Mouse (Mus musculus) MEL (cell line): Measurements from ENCODE around the gene Klhdc3. TPM values are rescaled to one million over a fixed set of nuclear protein-coding genes. Genes with fewer than 3 reads are reported as not detected.

Experiments
- DNase-seq: peaks from one replicate; pipeline ENCODE4 v3.0.0; 2011; ENCODE audit warnings: low read depth, low spot score
- H3K27ac ChIP-seq: 2 replicates; pipeline ENCODE4 v1.5.1; 2012; ENCODE audit warnings: low read depth, mild to moderate bottlenecking, control low read depth, low read length, moderate library complexity; ENCODE audit not compliant: control insufficient read depth
- H3K27me3 ChIP-seq, 2 experiments: fragments of 150-350 bp in 1 of 2; sonication (generic) in 1 of 2; 2 replicates each; pipeline ENCODE4 v1.6.1; 2012; ENCODE audit warnings: low read length in 2 of 2, mild to moderate bottlenecking in 2 of 2, improper control_type of control experiment in 1 of 2, moderate library complexity in 1 of 2; ENCODE audit not compliant: insufficient read depth in 2 of 2, control insufficient read depth in 1 of 2
- H3K36me3 ChIP-seq, 2 experiments: 2 replicates each; pipeline ENCODE4 v1.6.1; 2012 to 2014; ENCODE audit warnings: low read length in 2 of 2, improper control_type of control experiment in 1 of 2, inconsistent platforms in 1 of 2, mild to moderate bottlenecking in 1 of 2; ENCODE audit not compliant: insufficient read depth in 2 of 2, control insufficient read depth in 1 of 2
- H3K4me1 ChIP-seq, 2 experiments: fragments of 150-350 bp in 1 of 2; sonication (generic) in 1 of 2; 2 replicates each; pipeline ENCODE4 v1.6.1; 2012; ENCODE audit warnings: low read length in 2 of 2, improper control_type of control experiment in 1 of 2, mild to moderate bottlenecking in 1 of 2; ENCODE audit not compliant: insufficient read depth in 2 of 2, control insufficient read depth in 1 of 2
- H3K4me3 ChIP-seq, 2 experiments: fragments of 150-350 bp in 1 of 2; sonication (generic) in 1 of 2; 2 replicates each; pipeline ENCODE4 v1.5.1; 2012; ENCODE audit warnings: low read depth in 2 of 2, low read length in 2 of 2, mild to moderate bottlenecking in 2 of 2, moderate library complexity in 2 of 2, control low read depth in 1 of 2, improper control_type of control experiment in 1 of 2; ENCODE audit not compliant: control insufficient read depth in 1 of 2, insufficient read depth in 1 of 2
- H3K79me2 ChIP-seq: 2 replicates; pipeline ENCODE4 v1.6.1; 2012; ENCODE audit warnings: mild to moderate bottlenecking, low read length, moderate library complexity; ENCODE audit not compliant: control insufficient read depth, poor library complexity, insufficient read depth
- H3K9ac ChIP-seq: 2 replicates; pipeline ENCODE4 v1.6.1; 2012; ENCODE audit warnings: low read depth, mild to moderate bottlenecking, control low read depth, low read length, moderate library complexity; ENCODE audit not compliant: control insufficient read depth, poor library complexity, severe bottlenecking
- H3K9me3 ChIP-seq: fragments of 150-350 bp; sonication (generic); replicated peaks from 2 replicates; pipeline ENCODE4 v1.6.1; 2012; ENCODE audit warnings: mild to moderate bottlenecking, low read length, improper control_type of control experiment, moderate library complexity; ENCODE audit not compliant: insufficient read depth
- CTCF ChIP-seq, 3 experiments: IDR thresholded peaks in 2 of 3; conservative IDR thresholded peaks in 1 of 3; 2 replicates each; pipeline ENCODE4 v1.5.1; 2011 to 2012; ENCODE audit warnings: low read length in 3 of 3, low read depth in 2 of 3, mild to moderate bottlenecking in 2 of 3, improper control_type of control experiment in 1 of 3, inconsistent platforms in 1 of 3, mixed read lengths in 1 of 3, moderate library complexity in 1 of 3; ENCODE audit not compliant: control insufficient read depth in 1 of 3, insufficient read depth in 1 of 3, poor library complexity in 1 of 3, severe bottlenecking in 1 of 3
- ELF1 ChIP-seq: IDR thresholded peaks from 2 replicates; pipeline ENCODE4 v1.6.1; 2014; ENCODE audit warnings: low read depth, mild to moderate bottlenecking, inconsistent platforms, low read length, improper control_type of control experiment, moderate library complexity
- HCFC1 ChIP-seq: IDR thresholded peaks from 2 replicates; pipeline ENCODE4 v1.6.1; 2012; ENCODE audit warnings: low read depth, mild to moderate bottlenecking, inconsistent platforms, low read length, improper control_type of control experiment, moderate library complexity
- MEF2A ChIP-seq: IDR thresholded peaks from 2 replicates; pipeline ENCODE4 v1.6.1; 2014; ENCODE audit warnings: low read depth, mild to moderate bottlenecking, inconsistent platforms, low read length, improper control_type of control experiment; ENCODE audit not compliant: poor library complexity, insufficient replicate concordance, severe bottlenecking; ENCODE audit errors: extremely low read depth
- MYB ChIP-seq: IDR thresholded peaks from 2 replicates; pipeline ENCODE4 v1.6.1; 2011; ENCODE audit warnings: mild to moderate bottlenecking, low read depth, low read length, improper control_type of control experiment
- POLR2AphosphoS2 ChIP-seq: IDR thresholded peaks from 2 replicates; pipeline ENCODE4 v1.6.1; 2011; ENCODE audit warnings: low read length, improper control_type of control experiment
- POLR2AphosphoS5 ChIP-seq: IDR thresholded peaks from 2 replicates; pipeline ENCODE4 v1.6.1; 2012; ENCODE audit warnings: low read depth, borderline replicate concordance, mild to moderate bottlenecking, inconsistent platforms, low read length, moderate library complexity, mixed read lengths
- SMC3 ChIP-seq: IDR thresholded peaks from 2 replicates; pipeline ENCODE4 v1.6.1; 2011; ENCODE audit warnings: low read depth, low read length, improper control_type of control experiment
- TAL1 ChIP-seq: IDR thresholded peaks from 2 replicates; pipeline ENCODE4 v1.6.1; 2012; ENCODE audit warnings: mild to moderate bottlenecking, inconsistent platforms, low read length, moderate library complexity, mixed read lengths
- TBP ChIP-seq: IDR thresholded peaks from 2 replicates; pipeline ENCODE4 v1.8.0; 2011; ENCODE audit warnings: low read depth, low read length, improper control_type of control experiment
- USF1 ChIP-seq: IDR thresholded peaks from 2 replicates; pipeline ENCODE4 v1.6.1; 2014; ENCODE audit warnings: low read depth, mild to moderate bottlenecking, inconsistent platforms, low read length, improper control_type of control experiment, moderate library complexity
- ZC3H11A ChIP-seq: IDR thresholded peaks from 2 replicates; pipeline ENCODE4 v1.6.1; 2012; ENCODE audit warnings: low read depth, mild to moderate bottlenecking, inconsistent platforms, low read length, improper control_type of control experiment
- ZMIZ1 ChIP-seq: IDR thresholded peaks from 2 replicates; pipeline ENCODE4 v1.6.1; 2012; ENCODE audit warnings: low read depth, mild to moderate bottlenecking, inconsistent platforms, low read length, improper control_type of control experiment, moderate library complexity
- ZNF384 ChIP-seq: IDR thresholded peaks from 2 replicates; pipeline ENCODE4 v1.6.1; 2012; ENCODE audit warnings: low read depth, mild to moderate bottlenecking, inconsistent platforms, low read length, improper control_type of control experiment
- polyA plus RNA-seq, 2 experiments: library from polyadenylated mRNA; stranded (reverse) in 1 of 2; unstranded in 1 of 2; fragments of >175 nt in 1 of 2; fragments of >200 nt in 1 of 2; gene quantifications; 2 replicates each; pipeline versions ENCODE4 v1.2.1 to v1.2.4; 2012; ENCODE audit warnings: low replicate concordance in 2 of 2, low read depth in 1 of 2; ENCODE audit not compliant: insufficient read length in 2 of 2, insufficient read depth in 1 of 2, missing spikeins in 1 of 2
- total RNA-seq: library from RNA; depleted of rRNA; stranded (reverse); fragments of 300-350 nt; gene quantifications from 2 replicates; pipeline ENCODE4 v1.2.3, GENCODE M21; 2012

Gene Klhdc3
- total and polyA plus RNA-seq, 3 experiments, result 95.0 to 203 TPM; not detected in 1

GRCm38 (mm10) chr17:46724477-46725084 lies 43.9 kb upstream of the Klhdc3 start:
- TF ChIP-seq TAL1 (no peak), MYB (no peak), USF1 (no peak), SMC3 (no peak), ELF1 (no peak), POLR2AphosphoS5 (no peak), HCFC1 (no peak)
- H3K27ac ChIP-seq, result no peak overlapping the region

GRCm38 (mm10) chr17:46721077-46721476 lies 40.4 kb upstream of the Klhdc3 start:
- Histone ChIP-seq H3K79me2 (no peaks in the 10 kb centered on the region), H3K9ac (no peak overlapping the region), H3K27me3 (no peaks in the 10 kb centered on the region), H3K36me3 (no peaks in the 10 kb centered on the region)
- DNase-seq, result no peak
- no peak for TF ChIP-seq ZC3H11A
- TF ChIP-seq, all 39 proteins: peak for 0
- H3K27ac ChIP-seq, result no peak overlapping the region
- no peak overlapping the region for H3K4me3 ChIP-seq
- no peaks in the 10 kb centered on the region for H3K4me1 ChIP-seq
- H3K9me3 ChIP-seq, result no peaks in the 10 kb centered on the region

More at GRCm38 (mm10) chr17:46724477-46725084, 43.9 kb upstream of the Klhdc3 start:
- no peaks in the 10 kb centered on the region for H3K4me1 ChIP-seq
- DNase-seq, result no peak
- H3K79me2 ChIP-seq, result no peaks in the 10 kb centered on the region
- H3K9me3 ChIP-seq, result no peaks in the 10 kb centered on the region
- H3K27me3 ChIP-seq, result no peaks in the 10 kb centered on the region
- H3K36me3 ChIP-seq, result no peaks in the 10 kb centered on the region
- no peak overlapping the region for H3K9ac ChIP-seq
- H3K4me3 ChIP-seq, result no peak overlapping the region

- Histone ChIP-seq H3K36me3 (peaks cover 4 to 6% of the 10 kb centered on the region in 2 experiments), H3K27me3 (no peaks in the 10 kb centered on the region), H3K4me1 (peaks cover 0 to 16% of the 10 kb centered on the region in 2 experiments; a peak in 2 of 4 replicates), H3K27ac (no peak overlapping the region), H3K4me3 (no peak overlapping the region), H3K9me3 (no peaks in the 10 kb centered on the region), H3K79me2 (peaks cover 21% of the 10 kb centered on the region), H3K9ac (no peak overlapping the region)
- TF ChIP-seq POLR2AphosphoS5, result no peak
- TF ChIP-seq MEF2A, result no peak
- TF ChIP-seq CTCF (IDR thresholded peaks at IDR 0.05 in 2 of 3, conservative IDR thresholded peaks at IDR 0.05 in 1 of 3; ENCODE audit: control insufficient read depth in 1 of 3, insufficient read depth in 1 of 3, low read depth in 2 of 3, low read length in 3 of 3, poor library complexity in 1 of 3, severe bottlenecking in 1 of 3), result peak in 1 of 3 experiments; percentile 24; a peak in 2 of 6 replicates
- TF ChIP-seq POLR2AphosphoS2, result no peak
- no peak for TF ChIP-seq ZNF384
- TF ChIP-seq TBP, result no peak
- no peak for TF ChIP-seq ZMIZ1
- no peak for DNase-seq
These were observed 34.2 kb upstream of the Klhdc3 start for GRCm38 (mm10) chr17:46714756-46715481.
